Mouse (Mus musculus) brain, embryonic 14.5 days (tissue): ENCODE results near the gene Kif5c. TPM values are rescaled to one million over a fixed set of nuclear protein-coding genes. Genes with fewer than 3 reads are reported as not detected.

ENCODE experiments used
- DNase-seq: peaks from one replicate; pipeline ENCODE4 v3.0.0-alpha.2; 2011; ENCODE audit warnings: low read depth
- CTCF ChIP-seq: fragments of 200-500 bp; IDR thresholded peaks from 2 replicates; pipeline ENCODE4 v1.5.1; 2012; ENCODE audit warnings: inconsistent platforms, mild to moderate bottlenecking, moderate library complexity, borderline replicate concordance; ENCODE audit not compliant: insufficient read depth, insufficient read length; ENCODE audit errors: extremely low read depth
- POLR2A ChIP-seq: fragments of 200-500 bp; IDR thresholded peaks from 2 replicates; pipeline ENCODE4 v1.6.1; 2012; ENCODE audit warnings: mild to moderate bottlenecking, inconsistent platforms, borderline replicate concordance; ENCODE audit not compliant: poor library complexity, insufficient read depth, insufficient read length, severe bottlenecking; ENCODE audit errors: extremely low read depth
- polyA plus RNA-seq: library from polyadenylated mRNA; depleted of rRNA; stranded (reverse); fragments of >200 nt; gene quantifications from 2 replicates; pipeline ENCODE4 v1.2.3, GENCODE M21; 2012

The Kif5c gene
- polyA plus RNA-seq, 1 experiment = 253 TPM

DNA sequence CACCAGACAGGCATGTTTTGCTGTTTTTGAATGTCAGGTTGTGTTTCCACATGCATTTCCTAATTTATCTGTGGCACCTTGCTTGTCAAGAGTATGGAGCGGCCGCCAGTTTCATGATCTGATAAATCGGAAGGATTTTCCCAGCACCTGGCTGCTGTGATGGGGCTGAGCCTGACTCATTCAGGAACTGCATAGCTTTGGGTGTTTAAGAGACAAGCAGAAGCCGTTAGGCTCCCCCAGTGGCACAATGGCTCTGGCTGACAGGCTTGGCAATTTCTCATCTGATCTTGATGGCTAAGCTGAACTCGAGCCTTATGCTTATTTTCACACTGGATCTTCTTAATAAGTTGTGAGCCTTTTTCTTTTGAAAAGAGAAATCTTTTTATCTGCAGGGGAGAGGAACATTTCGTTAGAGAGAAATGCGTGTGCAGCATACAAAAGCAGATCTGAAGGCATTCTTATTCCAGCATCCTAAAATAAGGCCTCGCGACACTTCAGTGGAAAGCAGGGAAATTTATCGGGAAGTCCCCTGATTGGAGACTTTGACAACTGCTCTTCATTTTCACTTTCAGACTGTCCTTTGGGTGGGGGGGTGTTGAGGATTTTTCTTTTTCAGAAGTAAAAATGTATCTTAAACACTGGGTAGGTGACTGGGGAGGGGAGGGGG lies 132.6 kb downstream of the Kif5c start:
- peak; percentile 63 for DNase-seq
- TF ChIP-seq CTCF (no peak), POLR2A (no peak)

DNA sequence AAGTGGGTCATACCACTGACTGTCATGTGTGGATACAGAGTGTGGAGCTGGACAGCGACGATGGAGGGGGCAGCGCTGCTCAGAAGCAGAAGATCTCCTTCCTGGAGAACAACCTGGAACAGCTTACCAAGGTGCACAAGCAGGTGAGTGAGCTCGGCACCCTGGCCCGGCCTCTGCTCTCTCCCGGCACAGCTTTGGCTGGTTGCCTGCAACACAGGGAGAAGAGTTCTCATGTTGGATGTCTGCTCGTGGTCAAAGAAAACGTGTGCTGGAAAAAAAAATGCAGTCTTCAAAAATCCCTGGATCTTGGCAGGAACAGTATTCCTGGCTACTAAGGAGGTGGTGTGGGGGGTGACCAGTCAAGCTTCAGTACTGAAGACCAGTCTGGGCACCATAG lies 133.1 kb downstream of the Kif5c start:
- no peak for DNase-seq
- TF ChIP-seq POLR2A (no peak), CTCF (no peak)

DNA sequence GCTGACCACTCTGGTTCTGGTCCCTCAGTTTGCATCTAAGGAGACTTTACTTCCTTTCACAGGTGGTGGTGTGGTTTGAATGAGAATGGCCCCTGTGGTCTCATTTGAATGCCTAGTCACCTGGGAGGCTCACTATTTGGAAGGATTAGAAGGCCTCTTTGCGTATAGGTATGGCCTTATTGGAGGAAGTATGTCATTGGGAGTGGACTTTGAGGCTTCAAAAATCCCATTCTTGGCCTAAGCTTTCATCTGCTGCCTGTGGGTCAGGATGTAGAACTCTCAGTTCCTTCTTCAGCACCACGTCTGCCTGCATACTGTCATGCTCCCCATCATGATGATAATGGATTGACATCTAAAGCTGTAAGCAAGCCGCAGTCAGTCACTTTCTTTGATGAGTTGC lies 134.0 kb downstream of the Kif5c start:
- TF ChIP-seq CTCF = no peak
- no peak for TF ChIP-seq POLR2A

DNA sequence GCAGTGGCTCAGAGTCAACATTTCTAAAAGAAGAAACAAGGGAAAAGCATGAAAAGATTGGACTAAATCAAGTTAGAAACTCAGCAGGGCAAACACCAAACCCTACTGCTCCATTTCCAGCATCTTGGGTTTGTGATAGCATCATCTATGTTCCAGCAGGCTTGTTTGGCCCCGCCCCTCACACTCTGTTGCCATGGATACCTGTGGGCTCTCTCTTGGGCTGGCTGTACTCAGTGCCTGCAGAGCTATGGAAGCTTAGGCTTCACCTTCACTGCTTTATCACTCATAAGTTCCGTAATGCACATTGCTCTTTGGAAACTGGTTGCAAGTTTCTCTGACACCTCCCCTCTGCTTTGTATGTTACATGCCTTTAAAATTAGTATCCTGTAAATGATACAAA lies 136.0 kb downstream of the Kif5c start:
- no peak for TF ChIP-seq CTCF
- no peak for TF ChIP-seq POLR2A
- peak; percentile 83 for DNase-seq

More for the DNA sequence above, 134.0 kb downstream of the Kif5c start:
- DNase-seq = no peak

GRCm38 (mm10) chr2:49757616-49758015 lies 138.5 kb downstream of the Kif5c start:
- TF ChIP-seq CTCF = no peak

DNA sequence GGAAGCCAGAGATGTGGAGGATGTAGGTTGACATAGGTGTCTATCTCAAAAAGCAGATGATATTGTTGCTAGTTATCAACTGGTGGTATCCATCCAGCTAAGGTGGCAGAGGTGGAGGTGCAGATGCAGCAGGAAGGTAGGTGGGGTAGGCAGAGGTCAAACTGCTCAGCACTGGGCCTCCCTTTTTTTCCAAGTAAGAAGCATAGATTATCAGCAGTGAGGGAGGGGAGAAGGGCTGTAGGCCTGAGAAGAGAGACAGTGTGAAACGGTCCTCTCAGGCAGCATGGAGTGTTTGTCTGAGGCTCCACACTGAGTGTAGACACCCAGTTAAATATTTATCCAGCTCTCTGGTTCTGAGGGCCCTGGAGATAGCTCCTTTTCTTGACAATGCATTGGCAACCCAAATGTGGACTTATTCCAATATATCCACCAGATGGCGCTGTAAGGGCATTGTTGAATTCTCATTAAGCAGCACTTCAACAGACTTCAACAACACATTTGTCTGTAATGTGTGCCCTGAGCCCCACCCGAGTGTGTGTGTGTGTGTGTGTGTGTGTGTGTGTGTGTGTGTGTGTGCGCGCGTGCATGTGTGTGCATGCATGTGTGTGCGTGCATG lies 145.3 kb downstream of the Kif5c start:
- TF ChIP-seq POLR2A (no peak), CTCF (peak; percentile 63; the same call in 1 of the 2 replicates)
- peak; percentile 93 for DNase-seq

More at GRCm38 (mm10) chr2:49757616-49758015, 138.5 kb downstream of the Kif5c start:
- no peak for DNase-seq

GRCm38 (mm10) chr2:49768916-49769315 lies 149.8 kb downstream of the Kif5c start:
- DNase-seq = no peak
- no peak for TF ChIP-seq CTCF
- no peak for TF ChIP-seq POLR2A

DNA sequence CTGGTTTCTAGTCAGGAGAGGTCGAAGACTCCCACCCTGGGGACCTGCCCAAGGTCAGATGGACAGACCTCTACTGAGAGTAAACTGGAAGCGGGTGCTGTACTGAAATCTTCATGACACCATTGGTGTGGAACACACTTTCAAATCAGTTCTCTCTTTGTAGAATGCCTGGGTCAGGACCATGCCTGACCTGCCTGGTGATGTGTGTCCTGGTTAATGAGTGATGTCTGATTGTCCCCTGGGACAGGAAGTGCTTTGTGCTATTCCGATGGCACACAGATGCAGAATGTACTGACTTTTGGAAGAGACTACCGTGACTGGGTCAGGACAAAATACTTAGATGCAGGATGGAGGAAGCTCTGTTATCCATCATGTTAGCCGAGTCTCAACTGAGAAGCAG lies 151.3 kb downstream of the Kif5c start:
- DNase-seq = no peak
- no peak for TF ChIP-seq POLR2A
- TF ChIP-seq CTCF = no peak

- no peak for DNase-seq
- TF ChIP-seq CTCF = no peak
Observed at GRCm38 (mm10) chr2:49771172-49771571, 152.1 kb downstream of the Kif5c start.

- TF ChIP-seq POLR2A = no peak
- no peak for TF ChIP-seq CTCF
- DNase-seq = no peak
Observed at GRCm38 (mm10) chr2:49773194-49773931, 154.3 kb downstream of the Kif5c start.

GRCm38 (mm10) chr2:49774180-49774579 lies 155.1 kb downstream of the Kif5c start:
- no peak for DNase-seq
- TF ChIP-seq CTCF (no peak), POLR2A (no peak)

DNA sequence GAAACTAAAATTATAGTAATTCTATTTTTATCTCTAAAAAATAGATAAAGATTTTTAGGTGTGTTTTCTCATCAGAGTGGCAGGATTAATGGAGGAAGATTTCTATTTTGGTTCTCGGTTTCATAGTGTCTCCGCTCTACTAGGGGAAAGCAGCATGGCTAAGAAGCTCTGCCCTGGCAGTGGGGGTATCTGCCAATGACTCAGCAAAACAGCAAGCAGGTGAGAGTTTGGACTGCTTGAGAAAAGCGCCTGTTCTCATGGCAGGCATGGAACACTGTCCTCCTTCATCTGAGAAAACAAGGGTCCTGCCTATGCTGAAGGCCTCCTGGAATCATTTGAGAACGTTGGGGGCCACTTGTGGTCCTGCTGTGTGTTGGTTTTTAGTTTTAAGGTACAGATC lies 156.1 kb downstream of the Kif5c start:
- TF ChIP-seq CTCF (no peak), POLR2A (no peak)
- no peak for DNase-seq

GRCm38 (mm10) chr2:49775735-49776134 lies 156.6 kb downstream of the Kif5c start:
- DNase-seq = no peak
- TF ChIP-seq CTCF (peak; percentile 47; the same call in 1 of the 2 replicates), POLR2A (no peak)
